24 mouse cellular contexts compared by ENCODE assay signal in the genomic region with DNA sequence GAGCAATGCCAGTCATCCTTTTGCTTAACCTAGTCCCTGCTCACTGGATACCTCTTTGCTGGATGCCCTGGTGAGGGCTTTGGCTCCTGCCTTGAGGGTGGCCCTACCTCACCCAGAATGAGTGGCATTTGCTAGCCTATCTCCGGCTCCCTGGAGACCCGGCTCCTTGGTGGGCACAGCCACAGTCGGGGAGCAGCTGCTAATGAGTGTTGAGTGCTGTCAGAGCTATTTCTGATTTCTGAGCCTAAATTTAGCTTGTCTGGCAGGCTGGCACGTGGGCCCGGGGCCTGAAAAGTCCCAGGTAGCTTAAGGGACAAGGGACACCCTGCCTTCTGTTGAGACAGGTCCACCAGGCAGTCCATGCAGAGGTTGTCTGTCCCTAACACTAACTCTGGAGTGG. TPM values are rescaled to one million over a fixed set of nuclear protein-coding genes. Genes with fewer than 3 reads are reported as not detected.
A peak's percentile ranks its signal among the peaks of the same experiment; 100 is the strongest.
DNase-seq lines count a peak whose midpoint lies in the region; ATAC-seq and TF ChIP-seq lines count a peak whose summit lies in the region.
"Had no signal": no experiment of that assay in that cellular context is flagged by ENCODE, and none has a peak within 500 bp of the region (broad histone marks: within the 10 kb centered on the region; RNA-seq: fewer than 3 reads in every experiment).

No protein-coding gene starts in this region.

- WGBS in lung, postnatal 0 days = 68% methylated on average over 5 of the region's 5 CpGs
- 26% methylated on average over 5 of the region's 5 CpGs for WGBS in heart, embryonic 13.5 days
- WGBS in hindbrain, embryonic 10.5 days = 84% methylated on average over 5 of the region's 5 CpGs

- H3K4me1 ChIP-seq in lung, postnatal 0 days (ENCODE audit: insufficient read depth, low read depth, low read length) = no peaks in the 10 kb centered on the region
- peaks cover 37% of the 10 kb centered on the region for H3K4me1 ChIP-seq in heart, embryonic 13.5 days
- peaks cover 9% of the 10 kb centered on the region; the same call in 1 of the 2 replicates for H3K4me1 ChIP-seq in hindbrain, embryonic 10.5 days (replicated peaks)

- no peak overlapping the region for H3K9ac ChIP-seq in lung, postnatal 0 days (replicated peaks; ENCODE audit: low read depth)
- no peak overlapping the region for H3K9ac ChIP-seq in heart, embryonic 13.5 days
- H3K9ac ChIP-seq: embryonic facial prominence, embryonic 13.5 days; forebrain, postnatal 0 days; neural tube, embryonic 13.5 days had no signal

- TF ChIP-seq CTCF in lung, postnatal 0 days (IDR thresholded peaks at IDR 0.05) = no peak

- DNase-seq in heart, adult 18-20 months = peak; percentile 50 to 59
- no peak for DNase-seq in heart, adult 8-10 months (ENCODE audit: low spot score)
- DNase-seq in lung, postnatal 0 days (ENCODE audit: low spot score) = no peak
- no peak for DNase-seq in lung, adult 18-20 months
- DNase-seq in heart, postnatal 4 days = peak; percentile 59
- DNase-seq in urinary bladder, adult 18-20 months (ENCODE audit: low spot score in 2 of 2) = no peak
- no peak for DNase-seq in hindbrain, embryonic 10.5 days (ENCODE audit: low spot score)
- DNase-seq: cerebellum, adult 8-10 months; forebrain, postnatal 0 days; kidney, adult 2 months; kidney, postnatal 14 days; lung, postnatal 14 days; right cerebral cortex, postnatal 4 days; thymus, postnatal 4 days had no signal

- H3K36me3 ChIP-seq in lung, postnatal 0 days (ENCODE audit: insufficient read depth, low read length) = no peaks in the 10 kb centered on the region
- H3K36me3 ChIP-seq in heart, embryonic 13.5 days = no peaks in the 10 kb centered on the region
- H3K36me3 ChIP-seq in hindbrain, embryonic 10.5 days = no peaks in the 10 kb centered on the region
- H3K36me3 ChIP-seq: embryonic facial prominence, embryonic 13.5 days; neural tube, embryonic 13.5 days had no signal

- ATAC-seq in lung, postnatal 0 days = no peak
- peak; percentile 9; the same call in 1 of the 2 replicates for ATAC-seq in heart, embryonic 13.5 days (ENCODE audit: extremely low read depth, insufficient number of reproducible peaks, low FRiP score, low TSS enrichment)
- ATAC-seq: CD4-positive, CD25-positive, alpha-beta regulatory T cell, adult 4 months; forebrain, postnatal 0 days had no signal

- TF ChIP-seq EP300 in lung, postnatal 0 days (IDR thresholded peaks at IDR 0.05) = no peak

- no peaks in the 10 kb centered on the region for H3K9me3 ChIP-seq in lung, postnatal 0 days (ENCODE audit: low read length)
- H3K9me3 ChIP-seq in heart, embryonic 13.5 days = no peaks in the 10 kb centered on the region
- H3K9me3 ChIP-seq in hindbrain, embryonic 10.5 days = no peaks in the 10 kb centered on the region
- H3K9me3 ChIP-seq: embryonic facial prominence, embryonic 13.5 days; neural tube, embryonic 13.5 days had no signal

- H3K27me3 ChIP-seq in lung, postnatal 0 days (replicated peaks; ENCODE audit: insufficient read depth, low read length) = no peaks in the 10 kb centered on the region
- H3K27me3 ChIP-seq in heart, embryonic 13.5 days (replicated peaks) = peaks cover 38% of the 10 kb centered on the region
- H3K27me3 ChIP-seq in hindbrain, embryonic 10.5 days (ENCODE audit: insufficient read depth, poor library complexity, severe bottlenecking) = peaks cover 46% of the 10 kb centered on the region

- H3K27ac ChIP-seq in lung, postnatal 0 days (ENCODE audit: low read length) = no peak overlapping the region
- peak overlapping the region; percentile 37 for H3K27ac ChIP-seq in heart, embryonic 13.5 days (replicated peaks)
- no peak overlapping the region for H3K27ac ChIP-seq in hindbrain, embryonic 10.5 days
- H3K27ac ChIP-seq: embryonic facial prominence, embryonic 13.5 days; neural tube, embryonic 13.5 days had no signal

- H3K4me3 ChIP-seq in lung, postnatal 0 days (ENCODE audit: low read depth, low read length) = no peak overlapping the region
- H3K4me3 ChIP-seq in heart, embryonic 13.5 days = no peak overlapping the region
- H3K4me3 ChIP-seq in hindbrain, embryonic 10.5 days = no peak overlapping the region
- H3K4me3 ChIP-seq: embryonic facial prominence, embryonic 13.5 days; neural tube, embryonic 13.5 days had no signal

- 0 out of 2 replicates have a peak overlapping the region, but pooled peaks have one; percentile 1 for H3K4me2 ChIP-seq in lung, postnatal 0 days (replicated peaks; ENCODE audit: low read depth, low read length)
- H3K4me2 ChIP-seq in heart, embryonic 13.5 days = peak overlapping the region; percentile 24; the same call in 1 of the 2 replicates
- H3K4me2 ChIP-seq: embryonic facial prominence, embryonic 13.5 days; midbrain, embryonic 11.5 days; neural tube, embryonic 13.5 days had no signal

RNA-seq across cellular contexts. Expression of gene Fmnl1, which starts 6.3 kb away (rescaled TPM):
- 10 to 100 TPM; 18.1 to 20.2 TPM for total RNA-seq in heart, adult 18-20 months (2021)
- 10 to 100 TPM in 3 of 4 experiments, 1 to 10 TPM in 1; 9.3 to 20.1 (median 13.2) TPM for total RNA-seq in heart, adult 8-10 months (2022)
- 4.1 and 4.9 TPM in 2 replicates for polyA plus RNA-seq in lung, postnatal 0 days (2015; fragmentation: Nextera tagmentation; extraction: Ambion mirVana)
- polyA plus RNA-seq in heart, embryonic 13.5 days (2015; fragmentation: Nextera tagmentation; extraction: Ambion mirVana) = 2.0 and 2.6 TPM in 2 replicates
- 1 to 10 TPM; 7.4 to 8.6 TPM for total RNA-seq in heart, postnatal 4 days (2021)
- polyA plus RNA-seq in hindbrain, embryonic 10.5 days (2016; fragmentation: Nextera tagmentation; extraction: Ambion mirVana) = 0.72 and 1.5 TPM in 2 replicates

RNA-seq across cellular contexts. Expression of gene 1700023F06Rik, which starts 31.1 kb away (rescaled TPM):
- total RNA-seq in heart, adult 18-20 months (2021) = not detected
- not detected for total RNA-seq in heart, adult 8-10 months (2022)
- 0.38 and 0.44 TPM in 2 replicates for polyA plus RNA-seq in lung, postnatal 0 days (2015; fragmentation: Nextera tagmentation; extraction: Ambion mirVana)
- polyA plus RNA-seq in heart, embryonic 13.5 days (2015; fragmentation: Nextera tagmentation; extraction: Ambion mirVana) = not detected in 2 replicates
- not detected for total RNA-seq in heart, postnatal 4 days (2021)
- polyA plus RNA-seq in hindbrain, embryonic 10.5 days (2016; fragmentation: Nextera tagmentation; extraction: Ambion mirVana) = 0.24 and 0.27 TPM in 2 replicates
- total RNA-seq: gastrocnemius, adult 8-10 months; liver, adult 2 months; MEL; monocyte, adult 5-6 weeks had no signal
- polyA plus RNA-seq: CD4-positive, CD25-positive, alpha-beta regulatory T cell, adult 4 months; liver, adult 2 months had no signal

RNA-seq across cellular contexts. Expression of gene Spata32, which starts 41.0 kb away (rescaled TPM):
- total RNA-seq in heart, adult 18-20 months (2021) = not detected
- not detected for total RNA-seq in heart, adult 8-10 months (2022)
- not detected in 2 replicates for polyA plus RNA-seq in lung, postnatal 0 days (2015; fragmentation: Nextera tagmentation; extraction: Ambion mirVana)
- not detected in 2 replicates for polyA plus RNA-seq in heart, embryonic 13.5 days (2015; fragmentation: Nextera tagmentation; extraction: Ambion mirVana)
- total RNA-seq in heart, postnatal 4 days (2021) = not detected
- not detected in 2 replicates for polyA plus RNA-seq in hindbrain, embryonic 10.5 days (2016; fragmentation: Nextera tagmentation; extraction: Ambion mirVana)
- total RNA-seq: gastrocnemius, adult 8-10 months; liver, adult 2 months; MEL; monocyte, adult 5-6 weeks had no signal
- polyA plus RNA-seq: CD4-positive, CD25-positive, alpha-beta regulatory T cell, adult 4 months; embryonic facial prominence, embryonic 13.5 days; hindbrain, embryonic 11.5 days; kidney, adult 2 months; liver, adult 2 months; midbrain, embryonic 11.5 days had no signal

RNA-seq across cellular contexts. Expression of gene Hexim2, which starts 45.0 kb away (rescaled TPM):
- total RNA-seq in heart, adult 18-20 months (2021) = 1 to 10 TPM; 1.6 to 1.7 TPM
- 1 to 10 TPM; 1.2 to 2.0 (median 1.9) TPM for total RNA-seq in heart, adult 8-10 months (2022)
- polyA plus RNA-seq in lung, postnatal 0 days (2015; fragmentation: Nextera tagmentation; extraction: Ambion mirVana) = 6.2 and 7.1 TPM in 2 replicates
- 5.7 and 6.2 TPM in 2 replicates for polyA plus RNA-seq in heart, embryonic 13.5 days (2015; fragmentation: Nextera tagmentation; extraction: Ambion mirVana)
- total RNA-seq in heart, postnatal 4 days (2021) = 1 to 10 TPM; 4.2 to 4.8 TPM
- polyA plus RNA-seq in hindbrain, embryonic 10.5 days (2016; fragmentation: Nextera tagmentation; extraction: Ambion mirVana) = 7.7 and 8.9 TPM in 2 replicates
- total RNA-seq: monocyte, adult 5-6 weeks had no signal

Comparison
In these comparisons a context has a peak if more than half of its experiments do, and no peak if none do; other contexts are left out.
1. DNase-seq: peak in heart, adult 18-20 months (2 of 2) and heart, postnatal 4 days (single experiment); none in heart, adult 8-10 months (single experiment), lung, postnatal 0 days (single experiment), lung, adult 18-20 months (0 of 2), urinary bladder, adult 18-20 months (0 of 2) and hindbrain, embryonic 10.5 days (single experiment).